ENCODE assay signal across 17 mouse cellular contexts in the genomic region with DNA sequence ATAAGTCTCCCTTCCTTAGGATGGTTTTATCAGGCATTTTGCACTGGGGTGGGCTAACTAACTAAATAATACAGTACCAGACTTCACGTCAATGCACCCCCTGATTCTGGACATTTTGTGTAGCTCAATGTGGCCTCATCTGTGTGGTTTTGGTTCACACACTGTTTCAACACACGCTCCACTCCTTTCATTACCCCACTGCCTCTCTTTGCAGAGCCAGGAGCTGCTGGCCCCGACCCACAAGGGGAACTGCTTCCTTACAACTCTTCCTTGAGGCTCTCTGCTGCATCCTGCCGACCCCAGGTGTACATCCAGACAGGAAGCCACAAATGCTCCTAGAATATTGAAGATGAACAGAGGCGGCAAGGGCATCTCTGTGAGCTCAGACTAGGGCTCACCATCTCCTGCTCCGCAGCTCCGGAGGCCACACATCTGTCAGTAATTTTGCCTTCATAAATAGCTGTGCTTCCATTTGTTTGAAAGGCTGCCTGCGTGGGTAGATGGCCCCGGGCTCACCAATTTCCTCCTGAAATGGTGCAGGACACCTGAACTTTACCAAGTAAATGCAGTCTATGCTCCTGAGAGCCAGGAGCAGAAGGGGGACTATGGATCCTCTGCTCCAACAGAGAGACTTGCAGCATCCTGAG. TPM values are rescaled to one million over a fixed set of nuclear protein-coding genes. Genes with fewer than 3 reads are reported as not detected.
DNase-seq lines count a peak whose midpoint lies in the region; ATAC-seq lines count a peak whose summit lies in the region.
"Had no signal": no experiment of that assay in that cellular context is flagged by ENCODE, and none has a peak within 500 bp of the region (broad histone marks: within the 10 kb centered on the region; RNA-seq: fewer than 3 reads in every experiment).

No protein-coding gene starts in this region.

- ATAC-seq in heart, embryonic 11.5 days (replicated peaks; ENCODE audit: insufficient number of reproducible peaks, low FRiP score, low TSS enrichment): no peak
- no peak for ATAC-seq in midbrain, embryonic 11.5 days (ENCODE audit: low FRiP score)
- ATAC-seq in CD4-positive, CD25-positive, alpha-beta regulatory T cell, adult 4 months: no peak

- peak overlapping the region; percentile 31; the same call in 1 of the 2 replicates for H3K27ac ChIP-seq in heart, embryonic 10.5 days
- H3K27ac ChIP-seq in heart, embryonic 11.5 days (ENCODE audit: low read depth, low read length): no peak overlapping the region
- peak overlapping the region; percentile 85 for H3K27ac ChIP-seq in midbrain, embryonic 10.5 days (replicated peaks)
- H3K27ac ChIP-seq in midbrain, embryonic 11.5 days (ENCODE audit: low read depth, low read length): no peak overlapping the region
- H3K27ac ChIP-seq in limb, embryonic 10.5 days: peak overlapping the region; percentile 78
- H3K27ac ChIP-seq: hindbrain, embryonic 15.5 days; liver, embryonic 14.5 days; neural tube, embryonic 13.5 days had no signal

- no peak overlapping the region for H3K9ac ChIP-seq in heart, embryonic 11.5 days (ENCODE audit: low read depth, low read length)
- no peak overlapping the region for H3K9ac ChIP-seq in midbrain, embryonic 11.5 days (ENCODE audit: low read length)
- H3K9ac ChIP-seq: hindbrain, embryonic 15.5 days; liver, embryonic 14.5 days; neural tube, embryonic 13.5 days had no signal

- WGBS in heart, embryonic 10.5 days: 63% methylated on average over 9 of the region's 9 CpGs
- WGBS in heart, embryonic 11.5 days (ENCODE audit: insufficient replicate concordance): 58% methylated on average over 9 of the region's 9 CpGs
- WGBS in midbrain, embryonic 10.5 days: 89% methylated on average over 9 of the region's 9 CpGs
- 80% methylated on average over 9 of the region's 9 CpGs for WGBS in midbrain, embryonic 11.5 days
- 30% methylated on average over 9 of the region's 9 CpGs for WGBS in limb, embryonic 10.5 days

- H3K4me2 ChIP-seq in heart, embryonic 11.5 days: no peak overlapping the region
- H3K4me2 ChIP-seq in midbrain, embryonic 11.5 days: no peak overlapping the region
- H3K4me2 ChIP-seq: hindbrain, embryonic 15.5 days; neural tube, embryonic 13.5 days had no signal

- peaks cover 30% of the 10 kb centered on the region for H3K27me3 ChIP-seq in heart, embryonic 10.5 days (ENCODE audit: insufficient read depth, poor library complexity, severe bottlenecking)
- 0 out of 2 replicates have a peak, but pooled peaks cover 2% of the 10 kb centered on the region for H3K27me3 ChIP-seq in heart, embryonic 11.5 days (ENCODE audit: control insufficient read depth, insufficient read depth, low read length)
- H3K27me3 ChIP-seq in midbrain, embryonic 10.5 days (ENCODE audit: low read depth, poor library complexity, severe bottlenecking): peaks cover 13% of the 10 kb centered on the region
- no peaks in the 10 kb centered on the region for H3K27me3 ChIP-seq in midbrain, embryonic 11.5 days (ENCODE audit: control insufficient read depth, insufficient read depth, low read length)
- peaks cover 12% of the 10 kb centered on the region for H3K27me3 ChIP-seq in limb, embryonic 10.5 days (ENCODE audit: low read depth, poor library complexity, severe bottlenecking)
- H3K27me3 ChIP-seq: hindbrain, embryonic 15.5 days; neural tube, embryonic 13.5 days had no signal

- no peaks in the 10 kb centered on the region for H3K36me3 ChIP-seq in heart, embryonic 10.5 days
- no peaks in the 10 kb centered on the region for H3K36me3 ChIP-seq in heart, embryonic 11.5 days (ENCODE audit: control insufficient read depth, insufficient read depth, low read length)
- H3K36me3 ChIP-seq in midbrain, embryonic 10.5 days: no peaks in the 10 kb centered on the region
- H3K36me3 ChIP-seq in midbrain, embryonic 11.5 days (ENCODE audit: control insufficient read depth, insufficient read depth, low read length): no peaks in the 10 kb centered on the region
- H3K36me3 ChIP-seq in limb, embryonic 10.5 days: no peaks in the 10 kb centered on the region
- H3K36me3 ChIP-seq: hindbrain, embryonic 15.5 days; neural tube, embryonic 13.5 days had no signal

- peaks cover 40% of the 10 kb centered on the region for H3K4me1 ChIP-seq in heart, embryonic 10.5 days
- H3K4me1 ChIP-seq in heart, embryonic 11.5 days (ENCODE audit: control insufficient read depth, insufficient read depth, low read length): 0 out of 2 replicates have a peak, but pooled peaks cover 4% of the 10 kb centered on the region
- H3K4me1 ChIP-seq in midbrain, embryonic 10.5 days: peaks cover 31% of the 10 kb centered on the region
- H3K4me1 ChIP-seq in midbrain, embryonic 11.5 days (ENCODE audit: control insufficient read depth, insufficient read depth, low read length): no peaks in the 10 kb centered on the region
- peaks cover 28% of the 10 kb centered on the region for H3K4me1 ChIP-seq in limb, embryonic 10.5 days

- no peaks in the 10 kb centered on the region for H3K9me3 ChIP-seq in heart, embryonic 10.5 days
- no peaks in the 10 kb centered on the region for H3K9me3 ChIP-seq in heart, embryonic 11.5 days (replicated peaks; ENCODE audit: control insufficient read depth, low read length)
- no peaks in the 10 kb centered on the region for H3K9me3 ChIP-seq in midbrain, embryonic 10.5 days (replicated peaks)
- H3K9me3 ChIP-seq in midbrain, embryonic 11.5 days (ENCODE audit: control insufficient read depth, low read length): no peaks in the 10 kb centered on the region
- no peaks in the 10 kb centered on the region for H3K9me3 ChIP-seq in limb, embryonic 10.5 days (replicated peaks)
- H3K9me3 ChIP-seq: hindbrain, embryonic 15.5 days; neural tube, embryonic 13.5 days had no signal

- H3K4me3 ChIP-seq in heart, embryonic 10.5 days: no peak overlapping the region
- no peak overlapping the region for H3K4me3 ChIP-seq in heart, embryonic 11.5 days (ENCODE audit: low read depth, low read length)
- no peak overlapping the region for H3K4me3 ChIP-seq in midbrain, embryonic 10.5 days
- H3K4me3 ChIP-seq in midbrain, embryonic 11.5 days (ENCODE audit: low read depth, low read length): no peak overlapping the region
- peak overlapping the region; percentile 11; the same call in 1 of the 2 replicates for H3K4me3 ChIP-seq in limb, embryonic 10.5 days
- H3K4me3 ChIP-seq: hindbrain, embryonic 15.5 days; neural tube, embryonic 13.5 days had no signal

- DNase-seq in heart, embryonic 10.5 days (ENCODE audit: low spot score): no peak
- no peak for DNase-seq in midbrain, embryonic 10.5 days (ENCODE audit: low spot score)
- DNase-seq in midbrain, embryonic 11.5 days (ENCODE audit: low spot score, missing footprints): no peak
- DNase-seq in limb, embryonic 10.5 days (ENCODE audit: low spot score): peak; percentile 38
- no peak for DNase-seq in layer of hippocampus, adult 8-10 months (ENCODE audit: low spot score in 2 of 2)
- no peak for DNase-seq in adrenal gland, adult 8-10 months
- DNase-seq: adrenal gland, postnatal 14 days; B cell, adult 2 months; cerebellum, adult 18-20 months; heart, adult 18-20 months; kidney, adult 8-10 months; right cerebral cortex, postnatal 14 days had no signal

RNA-seq across cellular contexts. Expression of a gene that starts 17.8 kb away (rescaled TPM):
- 18.1 and 18.3 TPM in 2 replicates for polyA plus RNA-seq in heart, embryonic 10.5 days (2016; fragmentation: Nextera tagmentation; extraction: Ambion mirVana)
- polyA plus RNA-seq in heart, embryonic 11.5 days (2014; fragmentation: Nextera tagmentation; extraction: Ambion mirVana): 14.3 TPM in 2 replicates
- polyA plus RNA-seq in midbrain, embryonic 10.5 days (2016; fragmentation: Nextera tagmentation; extraction: Ambion mirVana): 29.4 and 41.5 TPM in 2 replicates
- polyA plus RNA-seq in midbrain, embryonic 11.5 days (2014; fragmentation: Nextera tagmentation; extraction: Ambion mirVana): 22.8 and 26.0 TPM in 2 replicates
- 3.1 and 6.0 TPM in 2 replicates for polyA plus RNA-seq in limb, embryonic 10.5 days (2016; fragmentation: Nextera tagmentation; extraction: Ambion mirVana)
- under 1 TPM in 1 of 2 experiments, not detected in 1; 0.09 TPM for polyA plus RNA-seq in CD4-positive, CD25-positive, alpha-beta regulatory T cell, adult 4 months (2017; shearing (Covaris generic))
- total RNA-seq in layer of hippocampus, adult 8-10 months (2022): 1 to 10 TPM; 2.8 to 7.6 (median 3.9) TPM
- 10 to 100 TPM; 21.7 to 34.5 (median 29.8) TPM for total RNA-seq in adrenal gland, adult 8-10 months (2022)

Comparison
In these comparisons a context has a peak if more than half of its experiments do, and no peak if none do; other contexts are left out.
1. H3K27ac ChIP-seq: peak in heart, embryonic 10.5 days (single experiment), midbrain, embryonic 10.5 days (single experiment) and limb, embryonic 10.5 days (single experiment); none in heart, embryonic 11.5 days (single experiment) and midbrain, embryonic 11.5 days (single experiment).